Mouse (Mus musculus) testis, adult 2 months (tissue): Measurements from ENCODE around the gene Rhpn2. TPM values are rescaled to one million over a fixed set of nuclear protein-coding genes. Genes with fewer than 3 reads are reported as not detected.

ENCODE experiments used
- H3K27ac ChIP-seq: fragments of 200-500 bp; 2 replicates; pipeline ENCODE4 v1.5.1; 2012; ENCODE audit warnings: low read depth, low read length; ENCODE audit not compliant: control insufficient read depth, insufficient read depth
- H3K27me3 ChIP-seq: fragments of 200-500 bp; 2 replicates; pipeline ENCODE4 v1.6.1; 2012; ENCODE audit warnings: mild to moderate bottlenecking, low read length, moderate library complexity; ENCODE audit not compliant: control insufficient read depth, insufficient read depth
- H3K36me3 ChIP-seq: fragments of 200-500 bp; 2 replicates; pipeline ENCODE4 v1.6.1; 2012; ENCODE audit warnings: mild to moderate bottlenecking, low read length; ENCODE audit not compliant: control insufficient read depth, insufficient read depth
- H3K4me1 ChIP-seq: fragments of 200-500 bp; 2 replicates; pipeline ENCODE4 v1.6.1; 2012; ENCODE audit warnings: low read length; ENCODE audit not compliant: control insufficient read depth, insufficient read depth
- H3K4me3 ChIP-seq: fragments of 200-500 bp; 2 replicates; pipeline ENCODE4 v1.5.1; 2012; ENCODE audit warnings: low read depth, mild to moderate bottlenecking, low read length, moderate library complexity, mixed read lengths; ENCODE audit not compliant: control insufficient read depth
- CTCF ChIP-seq: fragments of 200-500 bp; IDR thresholded peaks from 2 replicates; pipeline ENCODE4 v1.5.1; 2012; ENCODE audit warnings: low read depth, mild to moderate bottlenecking, inconsistent platforms, low read length, moderate library complexity; ENCODE audit not compliant: control insufficient read depth, insufficient read depth, insufficient replicate concordance
- POLR2A ChIP-seq: fragments of 200-500 bp; IDR thresholded peaks from 2 replicates; pipeline ENCODE4 v1.6.1; 2012; ENCODE audit warnings: low read depth, mild to moderate bottlenecking, inconsistent platforms, low read length, moderate library complexity; ENCODE audit not compliant: control insufficient read depth
- polyA plus RNA-seq: library from polyadenylated mRNA; depleted of rRNA; stranded (reverse); fragments of >200 nt; gene quantifications from 2 replicates; pipeline ENCODE4 v1.2.3, GENCODE M21; 2012

The Rhpn2 gene
- polyA plus RNA-seq, 1 experiment, result 5.2 TPM

DNA sequence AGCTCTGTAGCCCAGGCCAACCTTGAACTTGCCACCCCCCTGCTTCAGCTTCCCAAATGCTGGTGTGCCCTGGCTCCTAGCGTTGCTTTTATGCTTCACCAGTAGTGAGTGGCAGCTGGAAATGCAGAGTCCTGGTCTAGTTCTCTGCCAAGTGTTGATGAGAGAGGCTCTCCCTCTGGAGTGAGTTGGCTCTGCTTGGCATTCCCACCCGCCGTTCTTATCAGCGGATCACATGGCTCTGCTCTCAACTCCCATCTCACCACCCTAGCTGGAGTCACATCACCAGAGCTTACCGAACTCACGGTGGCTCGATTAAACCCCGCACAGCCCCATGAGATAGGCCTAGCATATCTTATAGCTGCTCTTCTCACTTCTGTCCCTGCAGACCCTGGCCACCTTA lies 46.4 kb downstream of the Rhpn2 start:
- Histone ChIP-seq H3K4me1 (peaks cover 6% of the 10 kb centered on the region), H3K4me3 (no peak overlapping the region), H3K36me3 (no peaks in the 10 kb centered on the region), H3K27ac (peak overlapping the region; percentile 34; the same call in 1 of the 2 replicates), H3K27me3 (no peaks in the 10 kb centered on the region)
- no peak for TF ChIP-seq CTCF
- no peak for TF ChIP-seq POLR2A

DNA sequence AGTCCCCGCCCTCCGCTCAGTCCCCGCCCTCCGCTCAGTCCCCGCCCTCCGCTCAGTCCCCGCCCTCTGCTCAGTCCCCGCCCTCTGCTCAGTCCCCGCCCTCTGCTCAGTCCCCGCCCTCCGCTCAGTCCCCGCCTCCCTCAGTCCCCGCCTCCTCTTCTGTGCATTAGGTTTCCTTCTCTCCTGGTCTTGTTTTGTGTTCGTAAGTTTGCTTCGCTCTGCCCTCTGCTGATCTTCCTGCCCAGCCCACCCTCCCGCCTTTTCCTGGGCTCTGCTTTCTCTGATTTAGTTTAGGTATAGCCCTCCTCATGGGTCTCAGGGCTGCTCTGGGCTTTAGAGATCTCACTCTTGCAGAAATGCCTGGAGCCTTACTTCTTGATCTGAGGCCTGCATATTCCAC lies 47.9 kb downstream of the Rhpn2 start:
- Histone ChIP-seq H3K4me3 (no peak overlapping the region), H3K36me3 (no peaks in the 10 kb centered on the region), H3K4me1 (peaks cover 6% of the 10 kb centered on the region), H3K27ac (no peak overlapping the region), H3K27me3 (no peaks in the 10 kb centered on the region)
- TF ChIP-seq POLR2A (no peak), CTCF (no peak)

GRCm38 (mm10) chr7:35382706-35383353 lies 48.9 kb downstream of the Rhpn2 start:
- H3K4me1 ChIP-seq, result peaks cover 6% of the 10 kb centered on the region
- TF ChIP-seq CTCF, result no peak
- no peak for TF ChIP-seq POLR2A
- H3K27me3 ChIP-seq, result no peaks in the 10 kb centered on the region
- H3K36me3 ChIP-seq, result no peaks in the 10 kb centered on the region
- no peak overlapping the region for H3K4me3 ChIP-seq
- H3K27ac ChIP-seq, result no peak overlapping the region

DNA sequence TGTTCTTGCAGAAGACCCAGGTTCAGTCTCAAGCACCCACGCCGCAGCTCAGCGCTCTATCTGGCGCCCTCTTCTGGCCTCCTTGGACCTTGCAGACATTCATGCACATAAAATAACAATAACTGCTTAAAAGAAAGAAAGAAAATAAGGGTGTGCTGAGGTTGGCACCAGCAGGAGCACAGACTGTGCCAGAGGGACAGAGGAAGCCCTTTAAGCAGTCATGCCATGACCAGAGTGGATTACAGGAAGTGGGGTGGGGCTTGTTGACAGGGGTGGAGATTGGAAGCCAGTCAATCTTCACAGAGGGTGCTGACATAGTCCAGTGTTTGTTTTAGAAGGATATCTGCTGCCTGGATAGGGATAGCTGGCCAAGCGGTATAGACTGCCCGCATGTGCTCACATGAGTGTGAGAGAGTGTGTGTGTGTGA lies 52.6 kb downstream of the Rhpn2 start:
- Histone ChIP-seq H3K36me3 (no peaks in the 10 kb centered on the region), H3K27me3 (no peaks in the 10 kb centered on the region), H3K27ac (0 out of 2 replicates have a peak overlapping the region, but pooled peaks have one; percentile 26), H3K4me3 (no peak overlapping the region), H3K4me1 (peaks cover 2% of the 10 kb centered on the region)
- peak; percentile 68; the same call in 1 of the 2 replicates for TF ChIP-seq CTCF
- no peak for TF ChIP-seq POLR2A

- no peak for TF ChIP-seq CTCF
- no peak for TF ChIP-seq POLR2A
- Histone ChIP-seq H3K4me1 (peaks cover 2% of the 10 kb centered on the region), H3K27ac (no peak overlapping the region), H3K4me3 (no peak overlapping the region), H3K27me3 (no peaks in the 10 kb centered on the region), H3K36me3 (peaks cover 2% of the 10 kb centered on the region; the same call in 1 of the 2 replicates)
These were observed 54.7 kb downstream of the Rhpn2 start for GRCm38 (mm10) chr7:35388694-35389093.

- TF ChIP-seq CTCF (no peak), POLR2A (no peak)
- Histone ChIP-seq H3K27me3 (no peaks in the 10 kb centered on the region), H3K4me1 (peaks cover 9% of the 10 kb centered on the region), H3K36me3 (peaks cover 2% of the 10 kb centered on the region; the same call in 1 of the 2 replicates), H3K4me3 (no peak overlapping the region), H3K27ac (no peak overlapping the region)
These were observed 59.0 kb downstream of the Rhpn2 start for GRCm38 (mm10) chr7:35392935-35393334.

- Histone ChIP-seq H3K4me1 (peaks cover 9% of the 10 kb centered on the region), H3K36me3 (peaks cover 3% of the 10 kb centered on the region), H3K4me3 (peak overlapping the region; percentile 93), H3K27ac (peak overlapping the region; percentile 30; the same call in 1 of the 2 replicates), H3K27me3 (no peaks in the 10 kb centered on the region)
- TF ChIP-seq CTCF, result no peak
- TF ChIP-seq POLR2A, result no peak
These were observed 61.9 kb downstream of the Rhpn2 start for GRCm38 (mm10) chr7:35395734-35396456.
